ENCODE assay signal across 8 mouse cellular contexts in the genomic region with DNA sequence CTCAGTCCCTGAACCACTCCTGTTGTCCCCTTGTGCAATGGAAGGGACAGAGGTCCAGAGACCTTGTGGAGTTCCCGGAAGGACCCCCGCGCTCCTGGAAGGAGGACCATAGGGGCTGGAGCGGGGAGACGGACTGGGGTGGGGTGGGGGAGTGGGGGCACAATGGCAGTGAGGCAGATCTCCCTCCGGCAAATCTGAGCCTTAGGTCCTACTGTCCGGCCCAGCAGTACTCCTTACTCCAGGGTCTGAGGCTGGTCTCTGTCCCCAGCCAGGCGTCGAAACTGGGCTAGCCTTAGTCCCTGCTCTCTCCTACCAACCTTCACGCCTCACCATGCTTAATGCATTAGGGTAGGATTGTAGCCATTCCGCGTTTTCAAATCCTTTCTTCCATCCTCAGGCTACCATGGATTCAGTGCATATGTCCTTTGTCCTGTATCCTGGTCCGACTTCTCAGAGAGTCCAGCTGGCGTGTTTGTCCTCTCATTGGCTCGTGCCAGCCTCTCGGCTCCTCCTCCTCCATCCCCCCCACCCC. TPM values are rescaled to one million over a fixed set of nuclear protein-coding genes. Genes with fewer than 3 reads are reported as not detected.
DNase-seq lines count a peak whose midpoint lies in the region; ATAC-seq and TF ChIP-seq lines count a peak whose summit lies in the region.

No protein-coding gene starts in this region.

- H3K9ac ChIP-seq in ES-Bruce4 (ENCODE audit: low read depth, poor library complexity, severe bottlenecking) = peak overlapping the region; percentile 93

- ATAC-seq in erythroid progenitor cell, adult 5-6 weeks (replicated peaks; ENCODE audit: low FRiP score, poor library complexity, severe bottlenecking) = peak; percentile 5; the same call in 1 of the 2 replicates
- ATAC-seq in CD4-positive, CD25-positive, alpha-beta regulatory T cell, adult 4 months = no peak

- TF ChIP-seq EP300 in ES-Bruce4 (IDR thresholded peaks at IDR 0.05; ENCODE audit: insufficient read depth, low read depth, low read length) = no peak

- H3K27me3 ChIP-seq in ES-Bruce4 (ENCODE audit: control insufficient read depth, insufficient read depth, low read length, poor library complexity, severe bottlenecking) = no peaks in the 10 kb centered on the region

- H3K4me3 ChIP-seq in ES-Bruce4 (ENCODE audit: low read depth, low read length) = peak overlapping the region; percentile 83
- peak overlapping the region; percentile 97 for H3K4me3 ChIP-seq in brown adipose tissue, adult 24 weeks (ENCODE audit: insufficient read depth, low read depth, low read length)

- peak; percentile 38 to 67 for DNase-seq in heart, postnatal 36 days
- peak; percentile 50 to 60 for DNase-seq in layer of hippocampus, postnatal 10 days (ENCODE audit: low spot score in 2 of 2)
- DNase-seq in lung, postnatal 36 days = peak; percentile 69
- DNase-seq in right cerebral cortex, postnatal 25 days = peak; percentile 50

- H3K36me3 ChIP-seq in ES-Bruce4 (ENCODE audit: control insufficient read depth, insufficient read depth, low read length, poor library complexity, severe bottlenecking) = no peaks in the 10 kb centered on the region

- H3K4me1 ChIP-seq in ES-Bruce4 (ENCODE audit: control insufficient read depth, insufficient read depth, low read length) = no peaks in the 10 kb centered on the region
- H3K4me1 ChIP-seq in brown adipose tissue, adult 24 weeks (ENCODE audit: control insufficient read depth, insufficient read depth, insufficient read length, low read length) = no peaks in the 10 kb centered on the region

- TF ChIP-seq POLR2A in ES-Bruce4 (IDR thresholded peaks at IDR 0.05; ENCODE audit: insufficient read depth, low read length) = no peak

- TF ChIP-seq CTCF in ES-Bruce4 (IDR thresholded peaks at IDR 0.05; ENCODE audit: low read depth, low read length) = no peak

- no peak overlapping the region for H3K27ac ChIP-seq in ES-Bruce4 (ENCODE audit: insufficient read depth, low read length)
- peak overlapping the region; percentile 96 for H3K27ac ChIP-seq in brown adipose tissue, adult 24 weeks (replicated peaks; ENCODE audit: low read depth, low read length)

- H3K9me3 ChIP-seq in ES-Bruce4 (replicated peaks; ENCODE audit: control insufficient read depth, insufficient read depth, low read length, poor library complexity, severe bottlenecking) = no peaks in the 10 kb centered on the region

- intact Hi-C loops in heart, postnatal 36 days (cut with DNase I) = loop anchor here (5.0 to 10.0 kb wide), 3 partner anchors 94 to 212 kb away; no protein-coding TSS in a partner anchor

RNA-seq across cellular contexts. Expression of a gene that starts 8.5 kb away (rescaled TPM):
- polyA plus RNA-seq in ES-Bruce4 (2011; ENCODE audit: insufficient read depth, insufficient read length, low read depth, missing spikeins) = 119 and 122 TPM in 2 replicates
- 3.4 and 7.4 TPM in 2 replicates for polyA plus RNA-seq in brown adipose tissue, adult 24 weeks (2012; ENCODE audit: insufficient read depth, insufficient read length, missing spikeins)
- 2.9 and 31.0 TPM in 2 replicates for total RNA-seq in erythroid progenitor cell, adult 5-6 weeks (2015; ENCODE audit: low replicate concordance)
- 3.0 TPM in 1 of 2 replicates, not detected in the other for total RNA-seq in erythroid progenitor cell, adult 5-6 weeks (2017; ENCODE audit: low replicate concordance)
- total RNA-seq in heart, postnatal 36 days (2021) = 10 to 100 TPM; 14.4 to 21.4 TPM
- total RNA-seq in layer of hippocampus, postnatal 10 days (2021) = 10 to 100 TPM; 78.4 to 83.3 TPM
- polyA plus RNA-seq in CD4-positive, CD25-positive, alpha-beta regulatory T cell, adult 4 months (2017; shearing (Covaris generic)) = under 1 TPM; 0.15 to 0.92 TPM
